Mouse (Mus musculus) frontal cortex, postnatal 36 days (tissue): Measurements from ENCODE around the gene D630039A03Rik.
"Not testable (repeated sequence)": the region's sequence is repeated elsewhere in the genome, so short reads cannot be mapped to it uniquely, and the experiment has no call there.

ENCODE experiments used
- DNase-seq, 2 experiments: peaks; one replicate each; pipeline ENCODE4 v3.0.0; 2022; ENCODE audit warnings: low spot score in 2 of 2

D630039A03Rik gene

DNA sequence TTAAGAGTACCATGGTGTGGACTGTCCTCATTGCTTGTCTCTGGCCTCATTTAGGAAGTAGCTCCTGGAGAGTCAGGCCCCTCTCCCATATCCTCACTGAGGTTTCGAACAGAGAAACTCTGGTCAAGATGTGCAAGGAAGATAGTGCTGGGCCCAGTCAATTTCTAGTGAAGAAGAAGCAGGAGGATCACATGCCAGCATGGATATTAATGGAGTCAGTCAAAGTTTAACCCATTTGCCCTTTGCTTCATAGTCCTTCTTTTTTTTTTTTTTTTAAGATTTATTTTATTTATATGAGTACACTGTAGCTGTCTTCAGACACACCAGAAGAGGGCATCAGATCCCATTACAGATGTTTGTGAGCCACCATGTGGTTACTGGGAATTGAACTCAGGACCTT lies 27.1 kb downstream of the D630039A03Rik start:
- DNase-seq, result not testable (repeated sequence)

DNA sequence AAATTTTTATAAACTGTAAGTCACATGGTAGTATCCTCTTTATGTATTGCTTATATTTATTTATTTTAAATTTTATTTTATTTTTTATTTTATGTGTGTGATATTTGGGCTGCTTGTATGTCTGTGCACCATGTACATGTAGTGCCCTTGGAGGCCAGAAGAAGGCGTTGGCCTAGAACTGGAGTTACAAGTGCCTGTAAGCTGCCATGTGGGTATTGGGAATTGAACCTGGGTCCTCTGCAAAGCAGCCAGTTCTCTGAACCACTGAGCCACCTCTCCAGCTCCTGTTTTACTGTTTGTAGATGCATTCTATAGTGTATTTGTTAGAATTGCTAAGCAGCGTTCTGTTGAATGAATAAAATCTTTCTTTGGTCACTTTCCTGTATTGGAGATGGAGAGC lies 27.9 kb downstream of the D630039A03Rik start:
- DNase-seq, result no peak

DNA sequence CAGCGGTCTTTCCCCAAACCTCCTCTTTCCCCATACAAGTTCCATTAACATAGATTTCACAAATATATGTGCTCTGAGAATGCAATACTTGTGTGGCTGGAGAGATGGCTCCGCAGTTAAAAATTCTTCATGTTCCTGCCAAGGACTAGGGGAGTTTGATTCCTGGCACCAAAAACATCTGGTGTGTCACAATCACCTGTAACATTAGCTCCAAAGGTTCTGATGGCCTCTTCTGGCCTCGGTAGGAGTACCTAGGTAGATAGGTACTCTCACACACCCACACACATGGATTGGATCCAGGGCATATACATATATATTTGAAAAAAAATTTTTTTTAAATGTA lies 29.2 kb downstream of the D630039A03Rik start:
- DNase-seq, result no peak

DNA sequence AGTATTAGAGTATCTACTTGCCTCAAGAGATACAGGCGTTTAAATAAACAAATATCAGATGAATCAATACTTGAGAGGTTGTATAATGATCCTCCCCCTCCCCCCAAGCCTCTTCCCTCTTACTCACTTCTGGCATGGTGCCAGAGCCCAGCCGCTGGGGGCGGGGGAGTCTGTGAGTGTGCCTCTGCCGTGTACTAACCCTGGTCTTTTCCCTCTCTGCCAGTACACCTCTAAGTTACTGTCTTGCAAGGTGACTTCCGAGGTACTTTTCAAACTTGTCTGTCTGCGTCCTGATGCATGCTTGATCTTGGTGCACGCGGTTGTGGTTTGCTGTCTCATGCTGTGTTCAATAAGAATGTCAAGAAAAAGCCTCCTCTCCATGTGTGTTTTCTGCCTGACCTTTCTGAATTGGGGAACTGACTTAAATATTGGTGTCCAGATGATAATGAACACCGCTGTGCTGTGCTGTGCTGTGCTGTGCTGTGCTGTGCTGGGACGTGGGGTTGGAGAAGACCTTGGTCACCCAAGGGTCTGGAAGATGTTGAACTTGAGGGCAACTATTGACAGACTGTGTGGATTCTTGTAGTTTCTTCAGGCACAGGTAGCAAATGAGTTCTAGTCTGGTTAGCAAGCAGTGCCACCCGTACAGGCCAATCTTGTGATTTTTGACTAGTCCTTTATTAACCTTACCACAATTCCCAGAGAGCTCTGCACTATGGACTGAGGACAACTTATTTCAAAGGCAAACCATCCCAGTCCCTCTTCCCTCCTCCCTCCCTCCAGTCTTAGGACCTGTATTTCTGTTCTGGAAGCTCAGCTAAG lies 29.8 kb downstream of the D630039A03Rik start:
- DNase-seq, result no peak

DNA sequence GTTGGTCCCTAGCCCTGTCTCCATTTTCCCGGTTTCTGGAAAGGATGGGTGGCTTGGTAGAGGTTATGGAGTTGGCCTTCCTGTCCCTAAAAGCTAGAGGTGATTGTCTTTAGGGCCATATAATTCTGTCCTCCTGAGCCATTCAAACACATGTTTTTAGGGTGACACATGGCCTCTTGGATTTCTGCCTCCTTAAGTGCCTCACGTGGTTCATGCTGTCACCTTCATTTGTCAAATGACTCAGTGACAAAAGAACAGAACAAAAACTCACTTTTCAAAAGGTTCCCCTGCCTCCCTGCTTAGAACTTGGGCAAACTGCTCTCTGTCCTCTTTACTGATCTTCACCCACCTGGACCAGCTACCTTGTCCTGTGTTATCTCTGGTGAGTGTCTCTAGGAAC lies 30.9 kb downstream of the D630039A03Rik start:
- no peak for DNase-seq

GRCm38 (mm10) chr4:57884511-57884910 lies 31.6 kb downstream of the D630039A03Rik start:
- DNase-seq, result no peak

- DNase-seq, result no peak
Observed at GRCm38 (mm10) chr4:57883520-57884421, 32.3 kb downstream of the D630039A03Rik start.

DNA sequence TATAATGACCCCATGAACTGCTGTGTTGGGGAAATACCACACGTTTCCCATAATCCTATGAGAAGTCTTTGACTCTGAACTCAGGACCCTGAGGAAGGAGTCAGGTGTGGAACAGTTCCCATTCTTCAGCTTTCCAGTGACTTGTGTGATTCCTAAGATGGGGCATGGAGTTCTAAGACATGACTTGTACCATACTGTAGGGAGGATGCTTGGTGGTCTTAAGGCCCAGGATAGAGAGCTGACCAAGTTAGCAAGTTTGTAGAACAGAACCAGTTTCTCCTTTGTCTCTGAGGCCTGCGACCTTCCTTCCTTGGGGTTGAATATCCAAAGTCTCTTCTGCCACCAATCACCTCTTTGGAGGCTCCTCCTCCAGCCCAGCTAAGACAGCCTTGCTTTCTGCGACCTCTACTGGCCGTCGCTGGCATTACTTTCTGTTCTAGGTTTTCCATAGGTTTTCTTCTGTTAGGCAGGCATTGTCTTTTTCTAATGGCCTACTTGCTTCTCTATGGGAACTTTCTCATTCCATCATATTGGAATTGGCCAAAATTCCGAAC lies 36.2 kb downstream of the D630039A03Rik start:
- DNase-seq, result peak; percentile 82 to 87

GRCm38 (mm10) chr4:57879137-57879536 lies 37.0 kb downstream of the D630039A03Rik start:
- DNase-seq, result no peak

DNA sequence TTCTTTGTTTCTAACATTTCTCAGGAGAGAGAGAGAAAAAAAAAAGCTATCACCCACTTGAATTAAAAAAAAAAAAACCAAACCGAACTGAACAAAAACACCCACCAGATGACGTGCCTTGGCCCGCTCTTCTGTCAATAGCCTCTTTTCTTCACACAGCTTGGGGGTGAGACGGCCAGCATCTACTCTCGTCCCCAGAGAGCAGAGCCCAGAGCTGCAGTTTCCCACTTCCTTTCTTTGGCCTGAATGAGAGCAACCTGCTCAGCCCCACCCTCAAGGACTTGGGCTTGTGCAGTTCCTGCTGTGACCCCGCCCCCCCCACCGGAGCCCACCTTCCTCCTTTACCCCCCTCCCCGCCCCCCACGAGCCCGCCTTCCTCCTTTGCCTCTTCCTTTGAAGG lies 48.6 kb downstream of the D630039A03Rik start:
- DNase-seq, result no peak

DNA sequence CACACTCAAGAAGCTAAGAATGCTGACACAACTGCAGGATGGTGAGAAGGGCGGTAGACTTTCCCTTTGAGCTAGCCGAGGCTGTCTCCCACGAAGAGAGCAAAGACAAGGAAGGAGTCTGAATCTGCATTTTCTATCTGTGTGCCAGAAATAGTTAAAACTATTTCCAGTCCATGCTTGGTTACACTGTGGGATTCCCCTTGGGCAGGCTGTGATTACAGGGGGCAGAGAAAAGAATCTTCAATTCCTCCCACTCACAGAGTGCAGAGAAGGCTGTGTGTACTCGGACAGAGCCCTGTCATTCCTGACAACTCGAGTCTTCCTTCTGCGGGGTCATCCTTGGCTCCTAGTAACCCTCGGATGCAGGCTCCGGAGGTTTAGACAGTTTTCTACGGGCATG lies 49.1 kb downstream of the D630039A03Rik start:
- peak; percentile 19 to 28 for DNase-seq

GRCm38 (mm10) chr4:57866088-57866487 lies 50.0 kb downstream of the D630039A03Rik start:
- no peak for DNase-seq

- DNase-seq, result no peak
Observed at GRCm38 (mm10) chr4:57862269-57862986, 53.7 kb downstream of the D630039A03Rik start.

GRCm38 (mm10) chr4:57861856-57862255 lies 54.2 kb downstream of the D630039A03Rik start:
- no peak for DNase-seq

GRCm38 (mm10) chr4:57861166-57861565 lies 54.9 kb downstream of the D630039A03Rik start:
- no peak for DNase-seq

- DNase-seq, result no peak
Observed at GRCm38 (mm10) chr4:57860204-57860611, 55.9 kb downstream of the D630039A03Rik start.
